Mouse (Mus musculus): ENCODE measurements around the gene Tex9. TPM values are rescaled to one million over a fixed set of nuclear protein-coding genes. Genes with fewer than 3 reads are reported as not detected.

Tex9 gene
- polyA plus RNA-seq (2015; fragmentation: Nextera tagmentation; extraction: Ambion mirVana) = 14.8 and 15.6 TPM in 2 replicates

DNA sequence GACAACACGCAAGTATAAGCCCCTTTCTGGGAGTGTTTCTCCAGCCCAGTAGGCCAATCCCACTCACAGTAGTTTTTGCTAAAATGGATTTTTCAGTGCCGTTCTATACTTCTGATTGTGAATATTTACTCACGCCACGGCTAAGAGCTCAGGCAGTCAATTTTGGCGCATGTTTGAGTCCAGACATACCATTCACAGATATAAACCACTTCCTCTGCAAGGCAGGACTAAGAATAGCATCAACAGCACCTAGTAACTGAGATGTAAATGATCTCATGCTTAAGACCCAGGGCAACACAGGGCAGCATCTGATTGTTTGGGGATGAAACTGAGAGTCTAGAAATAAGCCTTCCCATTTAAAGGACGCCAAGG is at the start of gene Tex9:
Tex9 (minus strand) TSS at position 19 of the 372 bp plus-strand sequence.
- H3K4me2 ChIP-seq = peak within 1 kb of the TSS; percentile 81
- peak within 1 kb of the TSS; percentile 94 for H3K27ac ChIP-seq (replicated peaks)
- H3K4me3 ChIP-seq = peak within 1 kb of the TSS; percentile 79
- H3K9me3 ChIP-seq = no peaks in the 10 kb centered on the region
- H3K36me3 ChIP-seq = peaks cover 5% of the 10 kb centered on the region; the same call in 1 of the 2 replicates
- H3K4me1 ChIP-seq = peaks cover 17% of the 10 kb centered on the region
- WGBS = 4% methylated on average over 6 of the region's 6 CpGs
- H3K9ac ChIP-seq = peak within 1 kb of the TSS; percentile 83
- no peak for ATAC-seq (ENCODE audit: extremely low read depth, insufficient number of reproducible peaks, low FRiP score, low TSS enrichment)
- H3K27me3 ChIP-seq (replicated peaks) = no peaks in the 10 kb centered on the region

DNA sequence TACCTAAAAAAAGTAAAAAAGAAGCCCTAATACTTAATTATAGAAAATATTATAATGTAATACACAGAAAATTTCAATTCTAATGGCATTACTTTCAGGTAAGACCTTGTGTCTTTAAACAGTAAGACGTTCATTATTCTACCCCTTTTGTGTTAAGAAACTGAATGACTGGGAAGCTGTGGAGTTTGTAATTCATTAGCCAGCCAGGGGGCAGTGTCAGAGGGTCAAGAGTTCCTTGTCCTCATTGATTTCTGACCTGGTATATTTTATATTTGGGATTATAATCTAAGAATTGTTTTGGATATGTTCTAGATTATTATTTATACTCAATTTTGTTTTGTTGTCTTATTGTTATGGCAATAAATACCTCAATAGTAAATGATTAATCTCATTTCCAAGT is 45.1 kb upstream of the Tex9 start:
- no peak overlapping the region for H3K4me3 ChIP-seq
- H3K27me3 ChIP-seq (replicated peaks) = no peaks in the 10 kb centered on the region
- H3K27ac ChIP-seq (replicated peaks) = no peak overlapping the region
- peaks cover 11% of the 10 kb centered on the region for H3K4me1 ChIP-seq
- no peak for ATAC-seq (ENCODE audit: extremely low read depth, insufficient number of reproducible peaks, low FRiP score, low TSS enrichment)
- peaks cover 6% of the 10 kb centered on the region for H3K36me3 ChIP-seq
- H3K4me2 ChIP-seq = no peak overlapping the region
- no peaks in the 10 kb centered on the region for H3K9me3 ChIP-seq
- no peak overlapping the region for H3K9ac ChIP-seq
- WGBS = 69% methylated on average over 1 of the region's 1 CpGs

DNA sequence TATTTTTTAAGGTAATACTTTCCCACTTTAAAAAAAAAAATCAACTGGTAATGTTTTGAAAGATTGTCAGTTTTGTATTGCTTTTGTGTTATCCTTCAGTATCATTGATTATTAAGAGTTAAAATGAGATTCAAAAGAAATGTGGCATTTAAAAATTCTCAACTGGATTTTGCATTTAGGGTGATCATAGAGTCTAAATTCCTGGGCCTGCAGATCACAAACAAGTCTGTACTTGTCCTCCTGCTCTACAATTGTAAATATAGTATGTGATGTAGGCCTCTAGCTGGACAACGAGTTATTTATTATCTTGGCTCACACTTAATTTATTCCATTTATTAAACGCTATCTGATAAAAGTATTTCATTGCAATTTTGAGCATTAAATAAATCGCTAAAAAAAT is 43.4 kb upstream of the Tex9 start:
- Histone ChIP-seq H3K27me3 (replicated peaks) (no peaks in the 10 kb centered on the region), H3K9ac (no peak overlapping the region), H3K36me3 (peaks cover 4% of the 10 kb centered on the region), H3K27ac (replicated peaks) (no peak overlapping the region), H3K4me3 (no peak overlapping the region), H3K4me1 (peaks cover 21% of the 10 kb centered on the region), H3K9me3 (no peaks in the 10 kb centered on the region), H3K4me2 (no peak overlapping the region)
- no peak for ATAC-seq (ENCODE audit: extremely low read depth, insufficient number of reproducible peaks, low FRiP score, low TSS enrichment)
- WGBS = 75% methylated on average over 3 of the region's 3 CpGs

DNA sequence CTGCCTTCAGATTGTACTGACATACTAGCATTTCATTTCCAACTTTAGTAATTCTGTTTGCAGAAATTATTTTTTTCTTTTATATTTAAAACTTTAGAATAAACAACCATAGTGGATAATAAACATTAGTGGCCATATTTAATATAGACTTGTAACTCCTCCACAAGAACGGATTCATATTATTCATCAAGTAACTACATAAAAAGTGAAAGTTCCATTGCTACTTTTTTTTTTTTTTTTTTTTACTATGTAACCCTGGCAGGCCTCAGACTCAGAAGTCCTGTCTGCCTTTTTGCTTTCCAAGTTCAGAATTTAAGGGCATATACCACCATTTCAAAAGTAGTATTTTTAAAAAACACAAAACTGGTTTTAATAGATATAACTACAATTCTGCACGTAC is 43.0 kb upstream of the Tex9 start:
- WGBS = 88% methylated on average over 2 of the region's 2 CpGs
- H3K4me2 ChIP-seq = peak overlapping the region; percentile 75
- peaks cover 22% of the 10 kb centered on the region for H3K4me1 ChIP-seq
- no peak overlapping the region for H3K9ac ChIP-seq
- no peaks in the 10 kb centered on the region for H3K27me3 ChIP-seq (replicated peaks)
- no peaks in the 10 kb centered on the region for H3K9me3 ChIP-seq
- H3K4me3 ChIP-seq = no peak overlapping the region
- H3K36me3 ChIP-seq = no peaks in the 10 kb centered on the region
- no peak for ATAC-seq (ENCODE audit: extremely low read depth, insufficient number of reproducible peaks, low FRiP score, low TSS enrichment)
- no peak overlapping the region for H3K27ac ChIP-seq (replicated peaks)

DNA sequence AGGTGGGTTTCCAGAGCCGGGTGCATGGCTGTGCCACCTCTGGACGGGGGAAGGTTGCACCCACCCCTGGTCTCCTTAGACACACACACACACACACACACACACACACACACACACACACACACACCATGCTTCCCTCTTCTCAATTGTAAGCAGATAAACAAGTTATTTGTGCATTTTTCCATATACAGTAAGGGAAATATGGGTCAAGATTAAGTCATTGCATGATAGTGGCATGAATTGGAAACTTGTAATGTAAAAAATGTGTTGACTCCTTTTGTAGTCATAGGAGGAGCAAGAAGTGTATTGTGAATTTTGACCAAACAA is 41.0 kb upstream of the Tex9 start:
- H3K4me2 ChIP-seq = peak overlapping the region; percentile 75
- no peaks in the 10 kb centered on the region for H3K27me3 ChIP-seq (replicated peaks)
- no peak for ATAC-seq (ENCODE audit: extremely low read depth, insufficient number of reproducible peaks, low FRiP score, low TSS enrichment)

GRCm38 (mm10) chr9:72532381-72533088 is 40.5 kb upstream of the Tex9 start:
- peak; percentile 26; the same call in 1 of the 2 replicates for ATAC-seq (ENCODE audit: extremely low read depth, insufficient number of reproducible peaks, low FRiP score, low TSS enrichment)
- no peaks in the 10 kb centered on the region for H3K27me3 ChIP-seq (replicated peaks)
- peak overlapping the region; percentile 99 for H3K9ac ChIP-seq
- peak overlapping the region; percentile 96 for H3K4me3 ChIP-seq
- peaks cover 19% of the 10 kb centered on the region for H3K4me1 ChIP-seq
- 2% methylated on average over 43 of the region's 55 CpGs for WGBS
- H3K4me2 ChIP-seq = peak overlapping the region; percentile 75
- peak overlapping the region; percentile 99 for H3K27ac ChIP-seq (replicated peaks)
- H3K36me3 ChIP-seq = no peaks in the 10 kb centered on the region
- no peaks in the 10 kb centered on the region for H3K9me3 ChIP-seq

More for the DNA sequence above, 41.0 kb upstream of the Tex9 start:
- Histone ChIP-seq H3K9ac (peak overlapping the region; percentile 99), H3K27ac (replicated peaks) (peak overlapping the region; percentile 99), H3K4me3 (peak overlapping the region; percentile 96), H3K36me3 (no peaks in the 10 kb centered on the region), H3K4me1 (peaks cover 22% of the 10 kb centered on the region), H3K9me3 (no peaks in the 10 kb centered on the region)
- WGBS = 0% methylated on average over 2 of the region's 2 CpGs

- Histone ChIP-seq H3K36me3 (no peaks in the 10 kb centered on the region), H3K27ac (replicated peaks) (peak within 1 kb of the TSS; percentile 99), H3K27me3 (replicated peaks) (no peaks in the 10 kb centered on the region), H3K4me2 (peak within 1 kb of the TSS; percentile 75), H3K9me3 (no peaks in the 10 kb centered on the region), H3K4me3 (peak within 1 kb of the TSS; percentile 96), H3K4me1 (peaks cover 19% of the 10 kb centered on the region), H3K9ac (peak within 1 kb of the TSS; percentile 99)
- ATAC-seq (ENCODE audit: extremely low read depth, insufficient number of reproducible peaks, low FRiP score, low TSS enrichment) = peak; percentile 83
- under 1% methylated on average over 49 of the region's 63 CpGs for WGBS
These were observed 40.0 kb upstream of the Tex9 start, which contains the start of gene Rfx7 for GRCm38 (mm10) chr9:72531996-72532380. Rfx7 (plus strand) TSS chr9:72532240.

DNA sequence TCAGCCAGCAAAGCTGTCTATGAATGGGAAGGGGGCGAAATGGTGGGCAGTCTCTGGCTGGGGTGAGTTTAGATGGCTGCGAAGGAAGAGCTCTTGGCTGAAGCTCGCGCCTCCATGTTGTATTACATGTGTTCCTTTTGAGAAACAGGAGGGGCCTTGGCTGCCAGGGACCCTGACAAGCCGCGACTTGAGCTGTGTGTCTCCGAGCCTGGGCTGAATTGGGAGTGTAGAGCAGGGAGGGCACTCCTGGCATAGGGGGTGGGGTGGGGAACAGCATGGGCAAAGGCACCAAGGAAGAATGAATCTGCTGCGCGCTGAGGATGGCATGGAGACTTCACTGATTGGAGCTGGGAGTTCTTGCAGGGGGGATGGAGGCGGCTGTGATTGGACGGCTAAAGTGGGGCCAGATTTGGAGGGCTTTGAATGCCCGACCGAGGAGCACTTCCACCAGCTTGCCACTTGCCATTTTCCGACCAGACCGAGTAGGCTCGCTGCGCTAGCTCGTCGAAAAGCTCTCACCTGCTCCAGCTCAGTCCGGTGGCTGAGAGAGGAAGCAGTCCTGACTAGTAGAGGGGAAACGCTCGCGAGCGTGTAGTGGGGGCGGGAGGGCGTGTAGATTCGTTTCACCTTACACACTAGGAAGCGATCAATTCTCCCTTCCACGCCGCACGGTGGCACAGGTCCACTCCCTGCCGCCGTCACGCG is 39.4 kb upstream of the Tex9 start:
- no peaks in the 10 kb centered on the region for H3K27me3 ChIP-seq (replicated peaks)
- 2% methylated on average over 35 of the region's 35 CpGs for WGBS
- no peaks in the 10 kb centered on the region for H3K36me3 ChIP-seq
- H3K4me3 ChIP-seq = peak overlapping the region; percentile 96
- H3K4me2 ChIP-seq = peak overlapping the region; percentile 75
- H3K27ac ChIP-seq (replicated peaks) = peak overlapping the region; percentile 99
- peak; percentile 69 for ATAC-seq (ENCODE audit: extremely low read depth, insufficient number of reproducible peaks, low FRiP score, low TSS enrichment)
- no peaks in the 10 kb centered on the region for H3K9me3 ChIP-seq
- peaks cover 19% of the 10 kb centered on the region for H3K4me1 ChIP-seq
- H3K9ac ChIP-seq = peak overlapping the region; percentile 99

DNA sequence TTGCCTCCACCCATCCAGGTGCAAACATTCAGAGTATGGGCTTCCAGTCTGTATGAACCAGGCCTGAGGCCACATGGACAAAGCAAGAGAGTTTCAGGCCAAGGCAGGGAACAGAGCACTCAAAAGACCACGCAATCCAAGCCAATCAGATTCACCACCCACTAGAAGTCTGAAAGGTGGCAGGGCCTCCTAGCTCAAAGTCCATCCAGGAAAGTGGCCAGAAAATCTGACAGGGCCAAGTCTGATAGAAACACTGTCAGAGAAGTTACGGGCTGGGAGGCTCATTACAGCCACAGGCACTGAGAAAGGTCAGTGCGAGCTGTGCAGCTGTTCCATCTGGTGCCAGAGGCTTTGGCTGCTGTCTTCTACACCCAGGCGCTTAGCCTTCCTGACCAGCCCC is 38.8 kb upstream of the Tex9 start:
- Histone ChIP-seq H3K27me3 (replicated peaks) (no peaks in the 10 kb centered on the region), H3K4me3 (peak overlapping the region; percentile 96), H3K9ac (peak overlapping the region; percentile 99), H3K36me3 (no peaks in the 10 kb centered on the region), H3K9me3 (no peaks in the 10 kb centered on the region), H3K4me1 (peaks cover 19% of the 10 kb centered on the region), H3K4me2 (peak overlapping the region; percentile 75), H3K27ac (replicated peaks) (peak overlapping the region; percentile 99)
- 54% methylated on average over 4 of the region's 4 CpGs for WGBS
- ATAC-seq (ENCODE audit: extremely low read depth, insufficient number of reproducible peaks, low FRiP score, low TSS enrichment) = no peak

DNA sequence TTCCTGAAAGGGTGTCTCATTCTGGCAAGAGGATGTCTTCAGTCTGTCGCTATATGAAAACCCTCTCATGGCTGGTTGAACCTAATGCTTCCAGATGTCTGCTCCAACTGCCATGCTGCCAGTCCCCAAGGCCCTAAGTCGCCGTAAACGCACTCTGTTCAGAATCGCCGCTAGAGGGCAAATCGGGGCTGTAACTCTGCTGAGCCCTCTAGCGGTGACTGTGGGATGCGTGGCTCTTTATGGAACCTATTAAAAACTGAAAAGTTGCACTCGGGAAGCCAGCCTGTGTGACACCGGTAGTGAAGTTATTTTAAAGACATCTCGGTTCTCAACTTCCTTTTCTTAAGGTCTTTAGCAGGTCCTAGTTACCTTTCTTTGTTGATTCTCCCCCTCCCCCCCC is 38.2 kb upstream of the Tex9 start:
- H3K9ac ChIP-seq = no peak overlapping the region
- 2% methylated on average over 12 of the region's 12 CpGs for WGBS
- no peaks in the 10 kb centered on the region for H3K9me3 ChIP-seq
- H3K4me1 ChIP-seq = peaks cover 19% of the 10 kb centered on the region
- no peak overlapping the region for H3K4me3 ChIP-seq
- no peak for ATAC-seq (ENCODE audit: extremely low read depth, insufficient number of reproducible peaks, low FRiP score, low TSS enrichment)
- H3K27ac ChIP-seq (replicated peaks) = no peak overlapping the region
- peak overlapping the region; percentile 75 for H3K4me2 ChIP-seq
- no peaks in the 10 kb centered on the region for H3K36me3 ChIP-seq
- H3K27me3 ChIP-seq (replicated peaks) = no peaks in the 10 kb centered on the region

GRCm38 (mm10) chr9:72526091-72526490 is 34.1 kb upstream of the Tex9 start:
- Histone ChIP-seq H3K27me3 (replicated peaks) (no peaks in the 10 kb centered on the region), H3K9me3 (no peaks in the 10 kb centered on the region), H3K4me3 (no peak overlapping the region), H3K4me2 (no peak overlapping the region), H3K27ac (replicated peaks) (no peak overlapping the region), H3K36me3 (no peaks in the 10 kb centered on the region), H3K9ac (no peak overlapping the region), H3K4me1 (peaks cover 8% of the 10 kb centered on the region)
- 58% methylated on average over 1 of the region's 1 CpGs for WGBS
- ATAC-seq (ENCODE audit: extremely low read depth, insufficient number of reproducible peaks, low FRiP score, low TSS enrichment) = no peak

- Histone ChIP-seq H3K9me3 (no peaks in the 10 kb centered on the region), H3K4me1 (no peaks in the 10 kb centered on the region), H3K36me3 (no peaks in the 10 kb centered on the region), H3K27ac (replicated peaks) (no peak overlapping the region), H3K4me2 (no peak overlapping the region), H3K27me3 (replicated peaks) (0 out of 2 replicates have a peak, but pooled peaks cover 3% of the 10 kb centered on the region), H3K9ac (no peak overlapping the region), H3K4me3 (no peak overlapping the region)
- ATAC-seq (ENCODE audit: extremely low read depth, insufficient number of reproducible peaks, low FRiP score, low TSS enrichment) = no peak
These were observed 28.8 kb upstream of the Tex9 start for GRCm38 (mm10) chr9:72520849-72521248.
